Mouse (Mus musculus) hindbrain, embryonic 16.5 days (tissue): ENCODE measurements at regions not wholly inside any gene's neighbourhood (a gene's known extent, or its start where the extent isn't known, plus 50 kb on each side); places are given as distances from the start of the nearest gene placed in this dataset.

Experiments used
- ATAC-seq: fragments of 200-750 bp; cut with Nextera tagmentation; 2 replicates; pipeline ENCODE4 v1.8.0; 2017; ENCODE audit warnings: moderate TSS enrichment, moderate library complexity
- H3K27ac ChIP-seq: fragments of 300-500 bp; sonication (generic); 2 replicates; pipeline ENCODE4 v1.5.1; 2014; ENCODE audit warnings: low read depth, mild to moderate bottlenecking, control low read depth, low read length, moderate library complexity
- H3K27me3 ChIP-seq: fragments of 300-500 bp; sonication (generic); replicated peaks from 2 replicates; pipeline ENCODE4 v1.6.1; 2014; ENCODE audit warnings: low read length; ENCODE audit not compliant: control insufficient read depth, insufficient read depth
- H3K36me3 ChIP-seq: fragments of 300-500 bp; sonication (generic); 2 replicates; pipeline ENCODE4 v1.6.1; 2014; ENCODE audit warnings: mild to moderate bottlenecking, low read length, moderate library complexity, mixed read lengths; ENCODE audit not compliant: control insufficient read depth, insufficient read depth
- H3K4me1 ChIP-seq: fragments of 300-500 bp; sonication (generic); 2 replicates; pipeline ENCODE4 v1.6.1; 2014; ENCODE audit warnings: low read depth, low read length; ENCODE audit not compliant: control insufficient read depth, insufficient read depth
- H3K4me2 ChIP-seq: fragments of 300-500 bp; sonication (generic); 2 replicates; pipeline ENCODE4 v1.6.1; 2014; ENCODE audit warnings: mild to moderate bottlenecking, low read length, control low read depth, moderate library complexity
- H3K4me3 ChIP-seq: fragments of 300-500 bp; sonication (generic); 2 replicates; pipeline ENCODE4 v1.5.1; 2014; ENCODE audit warnings: mild to moderate bottlenecking, low read length, control low read depth, moderate library complexity
- H3K9ac ChIP-seq: fragments of 300-500 bp; sonication (generic); 2 replicates; pipeline ENCODE4 v1.6.1; 2014; ENCODE audit warnings: low read depth, mild to moderate bottlenecking, control low read depth, low read length, moderate library complexity
- H3K9me3 ChIP-seq: fragments of 300-500 bp; sonication (generic); 2 replicates; pipeline ENCODE4 v1.6.1; 2014; ENCODE audit warnings: mild to moderate bottlenecking, low read length, moderate library complexity; ENCODE audit not compliant: control insufficient read depth
- WGBS: fragments of 180-500 bp; shearing (Covaris S2); extraction: QIAGEN DNeasy Blood & Tissue Kit; methylation state at CpG from one replicate; pipeline ENCODE4 v1.1.7; 2014; 5-methylcytosine and 5-hydroxymethylcytosine counted together

DNA sequence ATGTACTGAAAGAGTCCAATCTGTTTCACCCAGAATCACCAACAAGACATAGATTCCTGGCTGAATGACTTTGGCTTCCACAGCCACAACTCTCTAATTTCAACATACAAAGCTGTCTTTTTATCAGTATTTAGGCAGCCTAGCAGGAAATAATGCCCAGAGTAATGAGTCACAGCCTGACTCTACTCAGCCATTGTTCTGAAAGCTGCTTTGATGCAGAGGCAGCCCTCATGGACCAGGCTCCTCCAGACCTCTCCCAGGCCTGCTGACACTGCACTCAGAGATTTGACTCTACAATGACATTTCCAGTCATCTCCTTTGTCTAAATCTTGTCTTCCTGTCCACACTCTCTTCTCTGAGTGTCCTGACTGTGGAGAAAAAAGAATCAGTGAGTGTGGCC is 250.4 kb downstream of the Tle4 start:
- Histone ChIP-seq H3K4me2 (no peak overlapping the region), H3K36me3 (no peaks in the 10 kb centered on the region), H3K4me1 (no peaks in the 10 kb centered on the region), H3K9ac (no peak overlapping the region), H3K27ac (no peak overlapping the region), H3K27me3 (no peaks in the 10 kb centered on the region), H3K4me3 (no peak overlapping the region), H3K9me3 (no peaks in the 10 kb centered on the region)
- ATAC-seq = no peak

DNA sequence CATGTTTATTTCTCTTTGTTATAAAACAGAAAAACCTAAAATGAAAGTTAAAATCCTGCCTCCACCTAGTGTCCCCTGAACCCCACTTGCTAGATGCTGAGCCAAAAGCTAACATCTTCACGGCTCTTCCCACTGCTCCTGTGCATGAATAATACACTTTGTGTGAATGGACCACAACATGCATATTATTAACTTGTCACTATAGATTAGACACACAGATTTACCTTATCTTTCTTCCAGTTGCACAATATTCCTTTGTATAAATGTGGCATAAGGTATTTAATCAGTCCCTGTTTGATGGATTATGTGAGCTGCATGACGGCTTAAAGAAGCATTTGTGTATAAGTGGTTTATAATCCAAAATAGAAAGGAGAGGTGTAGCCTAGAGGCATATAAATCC is 248.1 kb downstream of the Tle4 start:
- Histone ChIP-seq H3K9ac (no peak overlapping the region), H3K27me3 (no peaks in the 10 kb centered on the region), H3K4me3 (no peak overlapping the region), H3K4me1 (no peaks in the 10 kb centered on the region), H3K9me3 (no peaks in the 10 kb centered on the region), H3K36me3 (no peaks in the 10 kb centered on the region), H3K4me2 (no peak overlapping the region), H3K27ac (no peak overlapping the region)
- WGBS = 50% methylated on average over 2 of the region's 2 CpGs
- no peak for ATAC-seq

DNA sequence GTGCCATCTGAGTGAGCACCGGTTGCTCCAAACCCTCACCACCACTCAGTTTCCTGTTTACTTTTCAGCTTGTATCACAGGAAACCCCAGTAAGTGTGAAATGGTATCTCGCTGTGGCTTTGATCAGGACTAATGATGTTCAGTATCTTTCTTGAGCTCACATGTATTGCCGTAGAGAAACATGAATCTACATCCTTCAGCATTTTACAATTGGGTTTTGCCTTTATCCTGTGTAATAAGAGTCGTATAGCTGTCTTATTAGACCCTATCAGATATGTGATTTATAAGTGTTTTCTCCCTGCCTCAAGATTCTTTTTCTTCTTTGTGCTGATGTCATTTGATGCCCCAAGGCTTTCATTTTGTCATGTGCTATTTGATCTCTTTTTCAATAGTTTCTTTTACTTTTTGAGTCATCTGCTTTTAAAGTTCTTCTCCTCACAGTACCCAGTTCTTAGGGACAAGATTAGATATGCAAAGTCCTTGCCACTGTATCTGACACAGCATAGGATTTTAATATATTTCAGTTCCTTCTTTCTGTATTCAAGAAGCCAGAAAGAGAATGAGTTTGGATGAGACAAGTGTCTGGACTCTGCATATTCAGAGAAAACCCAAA is 246.0 kb downstream of the Tle4 start:
- H3K4me1 ChIP-seq = no peaks in the 10 kb centered on the region
- no peak overlapping the region for H3K4me2 ChIP-seq
- no peak overlapping the region for H3K4me3 ChIP-seq
- ATAC-seq = no peak
- no peak overlapping the region for H3K27ac ChIP-seq
- H3K27me3 ChIP-seq = no peaks in the 10 kb centered on the region
- no peaks in the 10 kb centered on the region for H3K36me3 ChIP-seq
- WGBS = 87% methylated on average over 4 of the region's 4 CpGs
- no peak overlapping the region for H3K9ac ChIP-seq
- no peaks in the 10 kb centered on the region for H3K9me3 ChIP-seq

DNA sequence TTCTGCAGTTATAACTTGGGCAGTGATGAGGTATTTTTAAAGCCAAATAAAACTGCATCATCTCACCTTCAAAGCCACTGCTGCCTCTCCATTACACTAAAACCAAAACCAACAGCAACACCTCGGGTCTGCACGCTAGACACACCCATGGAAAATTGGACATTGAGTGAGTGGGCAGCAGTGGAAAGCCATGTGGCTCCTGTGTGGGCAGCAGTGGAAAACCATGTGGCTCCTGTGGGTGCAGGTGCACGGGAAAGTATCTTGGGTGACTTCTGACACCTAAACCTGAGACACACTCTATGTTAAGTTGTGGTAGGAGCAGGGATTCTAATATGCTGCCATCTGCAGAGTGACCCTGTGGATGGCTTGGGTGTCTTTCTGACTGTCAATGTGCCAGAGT is 245.3 kb downstream of the Tle4 start:
- Histone ChIP-seq H3K27ac (no peak overlapping the region), H3K9ac (no peak overlapping the region), H3K27me3 (no peaks in the 10 kb centered on the region), H3K36me3 (no peaks in the 10 kb centered on the region), H3K4me2 (no peak overlapping the region), H3K9me3 (no peaks in the 10 kb centered on the region), H3K4me3 (no peak overlapping the region), H3K4me1 (no peaks in the 10 kb centered on the region)
- WGBS = 94% methylated on average over 3 of the region's 3 CpGs
- ATAC-seq = no peak

DNA sequence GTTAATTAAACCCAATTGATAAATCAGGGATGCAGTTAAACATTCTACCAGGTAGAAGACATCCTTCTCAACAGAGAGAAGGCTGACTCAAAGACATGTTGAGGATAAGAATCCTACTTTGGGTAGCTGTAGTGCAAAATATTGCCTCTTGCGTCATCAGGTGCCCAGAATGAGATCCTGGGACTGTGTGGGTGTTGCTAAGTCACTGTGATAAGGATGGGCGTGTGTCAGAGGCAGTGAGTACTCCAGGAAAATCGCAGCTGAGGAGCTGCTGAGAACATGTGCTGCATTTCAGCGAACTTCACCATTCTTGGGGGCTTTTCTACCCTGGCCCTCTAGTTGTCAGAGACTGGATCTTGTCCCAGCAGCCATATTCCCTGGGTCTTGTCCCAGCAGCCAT is 244.7 kb downstream of the Tle4 start:
- no peak overlapping the region for H3K9ac ChIP-seq
- no peaks in the 10 kb centered on the region for H3K27me3 ChIP-seq
- 89% methylated on average over 4 of the region's 4 CpGs for WGBS
- H3K4me2 ChIP-seq = no peak overlapping the region
- no peak for ATAC-seq
- H3K27ac ChIP-seq = no peak overlapping the region
- H3K4me1 ChIP-seq = no peaks in the 10 kb centered on the region
- H3K4me3 ChIP-seq = no peak overlapping the region
- no peaks in the 10 kb centered on the region for H3K36me3 ChIP-seq
- H3K9me3 ChIP-seq = no peaks in the 10 kb centered on the region

DNA sequence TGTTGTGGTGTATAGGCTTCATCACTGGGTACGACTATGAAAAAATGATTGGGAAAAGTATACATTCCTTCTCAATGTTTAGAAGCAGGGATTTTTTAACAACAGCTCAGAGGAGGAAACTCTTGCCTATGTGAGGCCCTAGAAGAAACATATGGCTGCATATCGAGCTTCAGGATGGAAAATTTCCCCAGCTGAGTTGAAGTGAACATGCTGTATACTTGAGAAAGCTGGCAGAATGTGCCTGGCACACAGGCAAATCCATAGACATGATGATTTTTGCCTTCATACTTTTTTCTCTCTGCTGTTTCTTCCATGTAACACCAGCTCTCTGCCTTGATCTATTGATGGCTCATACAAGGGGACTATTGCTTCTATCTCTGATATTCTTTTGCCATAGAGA is 242.7 kb downstream of the Tle4 start:
- no peak overlapping the region for H3K9ac ChIP-seq
- no peak overlapping the region for H3K4me2 ChIP-seq
- 85% methylated on average over 2 of the region's 2 CpGs for WGBS
- ATAC-seq = no peak
- no peaks in the 10 kb centered on the region for H3K36me3 ChIP-seq
- H3K4me3 ChIP-seq = no peak overlapping the region
- no peaks in the 10 kb centered on the region for H3K27me3 ChIP-seq
- no peaks in the 10 kb centered on the region for H3K9me3 ChIP-seq
- H3K27ac ChIP-seq = no peak overlapping the region
- H3K4me1 ChIP-seq = no peaks in the 10 kb centered on the region

DNA sequence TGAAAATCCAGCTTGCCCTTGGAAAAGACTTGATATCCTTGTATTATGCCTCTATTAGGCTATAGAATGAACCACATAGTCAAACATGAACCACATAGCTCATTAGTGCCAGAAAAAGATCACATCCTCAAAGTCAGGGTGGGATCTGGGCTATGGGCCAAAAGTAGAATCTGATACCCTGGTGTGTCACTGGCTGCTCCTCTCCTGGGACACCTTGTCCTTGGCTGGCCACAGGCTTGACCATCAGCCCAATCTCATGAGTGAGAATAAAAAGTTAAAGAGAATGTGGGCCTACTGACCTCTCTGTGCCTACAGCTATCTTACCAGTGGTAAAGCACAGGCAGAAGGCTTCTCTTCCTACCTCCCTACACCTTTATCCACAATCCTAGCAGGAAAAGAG is 241.9 kb downstream of the Tle4 start:
- no peaks in the 10 kb centered on the region for H3K36me3 ChIP-seq
- H3K27me3 ChIP-seq = no peaks in the 10 kb centered on the region
- no peak for ATAC-seq
- H3K27ac ChIP-seq = no peak overlapping the region
- H3K4me3 ChIP-seq = no peak overlapping the region
- H3K9ac ChIP-seq = no peak overlapping the region
- H3K9me3 ChIP-seq = no peaks in the 10 kb centered on the region
- H3K4me2 ChIP-seq = no peak overlapping the region
- H3K4me1 ChIP-seq = no peaks in the 10 kb centered on the region

DNA sequence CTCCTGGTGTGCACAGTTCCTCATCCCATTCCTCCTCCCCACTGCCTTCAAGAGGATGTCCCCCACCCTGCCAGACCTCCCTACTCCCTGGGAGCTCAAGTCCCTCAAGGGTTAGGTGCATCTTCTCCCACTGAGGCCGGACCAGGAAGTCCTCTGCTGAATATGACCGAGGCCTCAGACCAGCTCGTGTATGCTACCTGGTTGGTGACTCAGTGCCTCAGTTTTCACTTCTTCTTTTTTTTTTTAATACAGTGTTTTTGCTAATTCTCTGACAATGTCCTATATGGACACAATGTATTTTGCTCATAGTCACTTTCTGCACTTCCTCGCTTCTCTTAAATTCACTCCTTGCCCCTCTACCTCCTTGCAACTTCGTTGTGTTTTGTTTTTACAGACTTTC is 237.2 kb downstream of the Tle4 start:
- Histone ChIP-seq H3K27ac (no peak overlapping the region), H3K4me3 (no peak overlapping the region), H3K36me3 (no peaks in the 10 kb centered on the region), H3K9me3 (no peaks in the 10 kb centered on the region), H3K4me1 (no peaks in the 10 kb centered on the region), H3K4me2 (no peak overlapping the region), H3K27me3 (no peaks in the 10 kb centered on the region), H3K9ac (no peak overlapping the region)
- WGBS = 88% methylated on average over 5 of the region's 5 CpGs
- ATAC-seq = no peak

DNA sequence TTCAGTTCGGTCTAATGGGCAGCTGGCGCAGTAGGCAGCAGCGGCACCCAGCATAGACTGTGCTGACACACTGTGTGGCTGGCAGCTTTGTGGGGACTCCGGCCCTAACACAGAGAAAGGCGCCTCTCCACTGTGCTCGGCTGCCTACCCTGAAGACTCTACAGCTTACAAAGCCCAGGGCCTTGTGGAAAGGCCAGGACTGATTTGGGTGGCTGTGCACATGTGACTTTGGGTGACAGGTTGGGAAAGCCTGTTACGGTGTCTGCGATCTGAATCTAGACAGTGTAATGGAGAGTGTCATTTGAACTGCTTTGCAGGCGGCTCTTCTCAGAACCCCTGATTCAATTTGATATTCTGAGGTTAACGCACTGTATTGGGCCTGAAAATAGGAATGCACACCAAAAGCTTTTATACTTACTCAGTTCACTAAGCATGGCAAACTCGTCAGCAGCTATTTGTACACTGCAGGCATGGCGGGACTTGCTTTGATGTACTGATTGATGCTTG is 228.7 kb downstream of the Tle4 start:
- WGBS = 58% methylated on average over 12 of the region's 12 CpGs
- Histone ChIP-seq H3K27ac (no peak overlapping the region), H3K9ac (no peak overlapping the region), H3K9me3 (no peaks in the 10 kb centered on the region), H3K4me3 (no peak overlapping the region), H3K27me3 (no peaks in the 10 kb centered on the region), H3K36me3 (no peaks in the 10 kb centered on the region), H3K4me2 (no peak overlapping the region), H3K4me1 (no peaks in the 10 kb centered on the region; the same call in 1 of the 2 replicates)
- peak; percentile 75 for ATAC-seq

DNA sequence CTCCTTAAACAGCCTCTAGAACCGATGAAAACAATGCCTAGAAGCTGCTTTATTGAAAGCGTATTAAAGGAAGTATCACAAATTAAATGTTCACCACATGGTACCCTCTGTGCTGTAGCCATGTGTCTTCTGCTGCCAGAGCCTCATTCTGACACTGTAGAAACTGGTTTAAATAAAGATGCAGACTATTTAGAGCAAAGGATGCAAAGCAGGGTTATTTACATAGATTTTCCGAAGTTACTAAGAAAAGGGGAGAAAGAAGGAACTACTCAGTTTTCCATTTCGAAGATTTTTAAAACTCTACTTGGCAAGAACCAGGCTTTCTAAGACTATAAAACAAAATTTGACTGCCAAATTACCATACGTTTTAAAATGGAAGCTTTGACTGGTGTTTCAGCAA is 226.5 kb downstream of the Tle4 start:
- Histone ChIP-seq H3K4me2 (no peak overlapping the region), H3K9me3 (no peaks in the 10 kb centered on the region), H3K36me3 (no peaks in the 10 kb centered on the region), H3K27me3 (no peaks in the 10 kb centered on the region), H3K4me1 (no peaks in the 10 kb centered on the region; the same call in 1 of the 2 replicates), H3K4me3 (no peak overlapping the region), H3K9ac (no peak overlapping the region), H3K27ac (no peak overlapping the region)
- no peak for ATAC-seq
- 81% methylated on average over 5 of the region's 5 CpGs for WGBS
